In genomic region chr7:142040756-142041155, GRCm38 (mm10) we compare ENCODE assay signal across 12 mouse cellular contexts. TPM values are rescaled to one million over a fixed set of nuclear protein-coding genes. Genes with fewer than 3 reads are reported as not detected.
DNase-seq lines count a peak whose midpoint lies in the region; ATAC-seq lines count a peak whose summit lies in the region.
"Had no signal": no experiment of that assay in that cellular context is flagged by ENCODE, and none has a peak within 500 bp of the region (broad histone marks: within the 10 kb centered on the region; RNA-seq: fewer than 3 reads in every experiment).

No protein-coding gene starts in this region.

- 94% methylated on average over 3 of the region's 3 CpGs for WGBS in heart, embryonic 10.5 days
- WGBS in lung, embryonic 16.5 days, result 78% methylated on average over 3 of the region's 3 CpGs

- no peaks in the 10 kb centered on the region for H3K9me3 ChIP-seq in heart, embryonic 10.5 days
- H3K9me3 ChIP-seq in lung, embryonic 16.5 days (ENCODE audit: control insufficient read depth, low read length), result no peaks in the 10 kb centered on the region
- H3K9me3 ChIP-seq: megakaryocyte, embryonic 14.5 days had no signal

- peaks cover 5% of the 10 kb centered on the region; the same call in 1 of the 2 replicates for H3K4me1 ChIP-seq in heart, embryonic 10.5 days
- H3K4me1 ChIP-seq in lung, embryonic 16.5 days (replicated peaks; ENCODE audit: control insufficient read depth, insufficient read depth, low read length), result peaks cover 14% of the 10 kb centered on the region

- no peaks in the 10 kb centered on the region for H3K27me3 ChIP-seq in heart, embryonic 10.5 days (ENCODE audit: insufficient read depth, poor library complexity, severe bottlenecking)
- no peaks in the 10 kb centered on the region for H3K27me3 ChIP-seq in lung, embryonic 16.5 days (ENCODE audit: control insufficient read depth, insufficient read depth, low read depth, low read length)
- H3K27me3 ChIP-seq: megakaryocyte, embryonic 14.5 days had no signal

- peak; percentile 48 to 87 for DNase-seq in heart, adult 18-20 months
- no peak for DNase-seq in heart, embryonic 10.5 days (ENCODE audit: low spot score)
- no peak for DNase-seq in lung, postnatal 10 days
- peak; percentile 41 to 44 for DNase-seq in heart, postnatal 10 days
- no peak for DNase-seq in cerebellum, adult 9-10 months
- DNase-seq: adrenal gland, adult 2 months; cerebellum, postnatal 14 days; spleen, adult 18-20 months; thymus, postnatal 36 days had no signal

- H3K4me2 ChIP-seq in lung, embryonic 16.5 days (ENCODE audit: low read depth, low read length), result no peak overlapping the region

- H3K36me3 ChIP-seq in heart, embryonic 10.5 days, result no peaks in the 10 kb centered on the region
- H3K36me3 ChIP-seq in lung, embryonic 16.5 days (ENCODE audit: control insufficient read depth, insufficient read depth, low read length), result no peaks in the 10 kb centered on the region

- no peak overlapping the region for H3K27ac ChIP-seq in heart, embryonic 10.5 days
- no peak overlapping the region for H3K27ac ChIP-seq in lung, embryonic 16.5 days (ENCODE audit: low read length)

- ATAC-seq in lung, embryonic 16.5 days (ENCODE audit: low read depth), result peak; percentile 41; the same call in 1 of the 2 replicates
- ATAC-seq in erythroblast, adult 5-6 weeks (replicated peaks; ENCODE audit: low FRiP score, poor library complexity, severe bottlenecking), result no peak

- no peak overlapping the region for H3K4me3 ChIP-seq in heart, embryonic 10.5 days
- H3K4me3 ChIP-seq in lung, embryonic 16.5 days (ENCODE audit: low read length), result no peak overlapping the region
- H3K4me3 ChIP-seq: megakaryocyte, embryonic 14.5 days had no signal

- H3K9ac ChIP-seq in lung, embryonic 16.5 days (ENCODE audit: low read length), result no peak overlapping the region

- intact Hi-C loops in heart, postnatal 10 days (cut with DNase I), result no loop called here

RNA-seq across cellular contexts. Expression of gene Mob2, which starts 20.1 kb away (rescaled TPM):
- 10 to 100 TPM; 45.7 to 51.1 TPM for total RNA-seq in heart, adult 18-20 months (2021)
- polyA plus RNA-seq in heart, embryonic 10.5 days (2016; fragmentation: Nextera tagmentation; extraction: Ambion mirVana), result 52.4 and 54.9 TPM in 2 replicates
- 76.3 and 83.9 TPM in 2 replicates for polyA plus RNA-seq in lung, embryonic 16.5 days (2015; fragmentation: Nextera tagmentation; extraction: Ambion mirVana)
- total RNA-seq in heart, postnatal 10 days (2021), result 10 to 100 TPM; 39.4 to 43.2 TPM
- 67.1 and 69.6 TPM in 2 replicates for total RNA-seq in erythroblast, adult 5-6 weeks (2015; ENCODE audit: low replicate concordance)
- total RNA-seq in erythroblast, adult 5-6 weeks (2017; ENCODE audit: low replicate concordance), result 75.1 and 76.9 TPM in 2 replicates

RNA-seq across cellular contexts. Expression of gene Dusp8, which starts 54.9 kb away (rescaled TPM):
- total RNA-seq in heart, adult 18-20 months (2021), result 10 to 100 TPM; 30.7 to 36.6 TPM
- polyA plus RNA-seq in heart, embryonic 10.5 days (2016; fragmentation: Nextera tagmentation; extraction: Ambion mirVana), result 5.3 and 9.0 TPM in 2 replicates
- polyA plus RNA-seq in lung, embryonic 16.5 days (2015; fragmentation: Nextera tagmentation; extraction: Ambion mirVana), result 2.1 and 2.5 TPM in 2 replicates
- 10 to 100 TPM; 28.0 to 30.0 TPM for total RNA-seq in heart, postnatal 10 days (2021)
- total RNA-seq in erythroblast, adult 5-6 weeks (2015; ENCODE audit: low replicate concordance), result 13.3 and 22.2 TPM in 2 replicates
- 14.7 and 15.9 TPM in 2 replicates for total RNA-seq in erythroblast, adult 5-6 weeks (2017; ENCODE audit: low replicate concordance)

Comparison
In these comparisons a context has a peak if more than half of its experiments do, and no peak if none do; other contexts are left out.
1. DNase-seq: peak in heart, adult 18-20 months (2 of 2) and heart, postnatal 10 days (2 of 2); none in heart, embryonic 10.5 days (single experiment), lung, postnatal 10 days (single experiment) and cerebellum, adult 9-10 months (single experiment).